Mouse (Mus musculus): ENCODE results near the gene Smco1. TPM values are rescaled to one million over a fixed set of nuclear protein-coding genes. Genes with fewer than 3 reads are reported as not detected.
"Not testable (repeated sequence)": the region's sequence is repeated elsewhere in the genome, so short reads cannot be mapped to it uniquely, and the experiment has no call there.

The Smco1 gene
- total and polyA plus RNA-seq, 2 experiments from 2014 or later: 0.11 TPM; not detected in 1

GRCm38 (mm10) chr16:32275830-32276229 is 4.6 kb downstream of the Smco1 start:
- H3K27ac ChIP-seq (ENCODE audit: low read depth, low read length): no peak overlapping the region
- ATAC-seq (ENCODE audit: low FRiP score) (no peak), DNase-seq (ENCODE audit: low spot score) (no peak)
- H3K9me3 ChIP-seq (ENCODE audit: low read length): no peaks in the 10 kb centered on the region
- no peak for TF ChIP-seq CTCF (IDR thresholded peaks at IDR 0.05)
- H3K4me1 ChIP-seq (ENCODE audit: insufficient read depth, low read length): 0 out of 2 replicates have a peak, but pooled peaks cover 3% of the 10 kb centered on the region
- H3K27me3 ChIP-seq (ENCODE audit: insufficient read depth, low read length): no peaks in the 10 kb centered on the region
- WGBS: 72% methylated on average over 1 of the region's 1 CpGs
- H3K9ac ChIP-seq (replicated peaks; ENCODE audit: low read length, poor library complexity, severe bottlenecking): no peak overlapping the region
- H3K4me2 ChIP-seq (ENCODE audit: low read depth, low read length, poor library complexity, severe bottlenecking): no peak overlapping the region
- no peak overlapping the region for H3K4me3 ChIP-seq (ENCODE audit: low read depth, low read length)
- no peaks in the 10 kb centered on the region for H3K36me3 ChIP-seq (ENCODE audit: insufficient read depth, low read length)

- ATAC-seq (ENCODE audit: low FRiP score) (peak; percentile 90; the same call in 1 of the 2 replicates), DNase-seq (ENCODE audit: low spot score) (peak; percentile 91)
- under 1% methylated on average over 70 of the region's 75 CpGs for WGBS
Measured at GRCm38 (mm10) chr16:32277308-32278256, 6.3 kb downstream of the Smco1 start, which contains the start of gene Rnf168. Rnf168 (plus strand) TSS chr16:32277459.

GRCm38 (mm10) chr16:32278396-32278795 is 7.1 kb downstream of the Smco1 start:
- WGBS: 55% methylated on average over 7 of the region's 7 CpGs
- H3K4me2 ChIP-seq (ENCODE audit: low read depth, low read length, poor library complexity, severe bottlenecking): peak overlapping the region; percentile 57
- no peak for TF ChIP-seq CTCF (IDR thresholded peaks at IDR 0.05)
- peak overlapping the region; percentile 90 for H3K4me3 ChIP-seq (ENCODE audit: low read depth, low read length)
- H3K4me1 ChIP-seq (ENCODE audit: insufficient read depth, low read length): 0 out of 2 replicates have a peak, but pooled peaks cover 3% of the 10 kb centered on the region
- H3K9ac ChIP-seq (replicated peaks; ENCODE audit: low read length, poor library complexity, severe bottlenecking): peak overlapping the region; percentile 78
- no peak for DNase-seq (ENCODE audit: low spot score)
- H3K9me3 ChIP-seq (ENCODE audit: low read length): no peaks in the 10 kb centered on the region
- ATAC-seq (ENCODE audit: low FRiP score): no peak
- peaks cover 4% of the 10 kb centered on the region; the same call in 1 of the 2 replicates for H3K36me3 ChIP-seq (ENCODE audit: insufficient read depth, low read length)
- no peaks in the 10 kb centered on the region for H3K27me3 ChIP-seq (ENCODE audit: insufficient read depth, low read length)
- no peak overlapping the region; the same call in 1 of the 2 replicates for H3K27ac ChIP-seq (ENCODE audit: low read depth, low read length)

More at GRCm38 (mm10) chr16:32277308-32278256, 6.3 kb downstream of the Smco1 start, which contains the start of gene Rnf168:
- no peaks in the 10 kb centered on the region for H3K27me3 ChIP-seq (ENCODE audit: insufficient read depth, low read length)
- H3K4me2 ChIP-seq (ENCODE audit: low read depth, low read length, poor library complexity, severe bottlenecking): peak within 1 kb of the TSS; percentile 57
- H3K4me3 ChIP-seq (ENCODE audit: low read depth, low read length): peak within 1 kb of the TSS; percentile 90
- H3K9ac ChIP-seq (replicated peaks; ENCODE audit: low read length, poor library complexity, severe bottlenecking): peak within 1 kb of the TSS; percentile 78
- no peaks in the 10 kb centered on the region for H3K9me3 ChIP-seq (ENCODE audit: low read length)
- H3K36me3 ChIP-seq (ENCODE audit: insufficient read depth, low read length): no peaks in the 10 kb centered on the region
- H3K4me1 ChIP-seq (ENCODE audit: insufficient read depth, low read length): 0 out of 2 replicates have a peak, but pooled peaks cover 3% of the 10 kb centered on the region
- peak within 1 kb of the TSS; percentile 91 for H3K27ac ChIP-seq (ENCODE audit: low read depth, low read length)
- TF ChIP-seq CTCF (IDR thresholded peaks at IDR 0.05): no peak

GRCm38 (mm10) chr16:32280211-32280610 is 8.9 kb downstream of the Smco1 start:
- 0 out of 2 replicates have a peak, but pooled peaks cover 3% of the 10 kb centered on the region for H3K4me1 ChIP-seq (ENCODE audit: insufficient read depth, low read length)
- ATAC-seq (ENCODE audit: low FRiP score) (no peak), DNase-seq (ENCODE audit: low spot score) (no peak)
- H3K36me3 ChIP-seq (ENCODE audit: insufficient read depth, low read length): peaks cover 20% of the 10 kb centered on the region
- TF ChIP-seq CTCF (IDR thresholded peaks at IDR 0.05): no peak
- no peaks in the 10 kb centered on the region for H3K27me3 ChIP-seq (ENCODE audit: insufficient read depth, low read length)
- no peaks in the 10 kb centered on the region for H3K9me3 ChIP-seq (ENCODE audit: low read length)
- H3K4me2 ChIP-seq (ENCODE audit: low read depth, low read length, poor library complexity, severe bottlenecking): peak overlapping the region; percentile 57; the same call in 1 of the 2 replicates
- H3K4me3 ChIP-seq (ENCODE audit: low read depth, low read length): peak overlapping the region; percentile 14; the same call in 1 of the 2 replicates
- 91% methylated on average over 8 of the region's 8 CpGs for WGBS
- H3K9ac ChIP-seq (replicated peaks; ENCODE audit: low read length, poor library complexity, severe bottlenecking): no peak overlapping the region
- no peak overlapping the region for H3K27ac ChIP-seq (ENCODE audit: low read depth, low read length)

GRCm38 (mm10) chr16:32282608-32283007 is 11.3 kb downstream of the Smco1 start:
- Histone ChIP-seq H3K27me3 (ENCODE audit: insufficient read depth, low read length) (no peaks in the 10 kb centered on the region), H3K27ac (ENCODE audit: low read depth, low read length) (no peak overlapping the region), H3K9me3 (ENCODE audit: low read length) (no peaks in the 10 kb centered on the region), H3K4me2 (ENCODE audit: low read depth, low read length, poor library complexity, severe bottlenecking) (no peak overlapping the region), H3K9ac (replicated peaks; ENCODE audit: low read length, poor library complexity, severe bottlenecking) (no peak overlapping the region), H3K4me3 (ENCODE audit: low read depth, low read length) (no peak overlapping the region), H3K36me3 (ENCODE audit: insufficient read depth, low read length) (peaks cover 29% of the 10 kb centered on the region), H3K4me1 (ENCODE audit: insufficient read depth, low read length) (0 out of 2 replicates have a peak, but pooled peaks cover 3% of the 10 kb centered on the region)
- no peak for TF ChIP-seq CTCF (IDR thresholded peaks at IDR 0.05)
- no peak for ATAC-seq (ENCODE audit: low FRiP score)
- no peak for DNase-seq (ENCODE audit: low spot score)

- no peak overlapping the region for H3K9ac ChIP-seq (replicated peaks; ENCODE audit: low read length, poor library complexity, severe bottlenecking)
- peaks cover 30% of the 10 kb centered on the region; the same call in 1 of the 2 replicates for H3K36me3 ChIP-seq (ENCODE audit: insufficient read depth, low read length)
- no peak overlapping the region for H3K4me2 ChIP-seq (ENCODE audit: low read depth, low read length, poor library complexity, severe bottlenecking)
- H3K4me1 ChIP-seq (ENCODE audit: insufficient read depth, low read length): no peaks in the 10 kb centered on the region
- H3K27ac ChIP-seq (ENCODE audit: low read depth, low read length): no peak overlapping the region
- ATAC-seq (ENCODE audit: low FRiP score): no peak
- no peak for TF ChIP-seq CTCF (IDR thresholded peaks at IDR 0.05)
- 95% methylated on average over 4 of the region's 4 CpGs for WGBS
- H3K27me3 ChIP-seq (ENCODE audit: insufficient read depth, low read length): no peaks in the 10 kb centered on the region
- no peak overlapping the region for H3K4me3 ChIP-seq (ENCODE audit: low read depth, low read length)
- no peak for DNase-seq (ENCODE audit: low spot score)
- no peaks in the 10 kb centered on the region for H3K9me3 ChIP-seq (ENCODE audit: low read length)
Measured at GRCm38 (mm10) chr16:32291821-32292220, 20.6 kb downstream of the Smco1 start.

GRCm38 (mm10) chr16:32299617-32300016 is 28.3 kb downstream of the Smco1 start:
- not testable (repeated sequence) for H3K4me2 ChIP-seq (ENCODE audit: low read depth, low read length, poor library complexity, severe bottlenecking); H3K4me3 ChIP-seq (ENCODE audit: low read depth, low read length); H3K27ac ChIP-seq (ENCODE audit: low read depth, low read length); ATAC-seq (ENCODE audit: low FRiP score); H3K27me3 ChIP-seq (ENCODE audit: insufficient read depth, low read length); H3K4me1 ChIP-seq (ENCODE audit: insufficient read depth, low read length); H3K9ac ChIP-seq (replicated peaks; ENCODE audit: low read length, poor library complexity, severe bottlenecking); H3K9me3 ChIP-seq (ENCODE audit: low read length); DNase-seq (ENCODE audit: low spot score)
- peaks cover 20% of the 10 kb centered on the region; the same call in 1 of the 2 replicates for H3K36me3 ChIP-seq (ENCODE audit: insufficient read depth, low read length)
- WGBS: 97% methylated on average over 4 of the region's 4 CpGs

All from midbrain, postnatal 0 days (tissue).